Mouse (Mus musculus): ENCODE results near the gene Aifm3. TPM values are rescaled to one million over a fixed set of nuclear protein-coding genes. Genes with fewer than 3 reads are reported as not detected.
"Not testable (repeated sequence)": the region's sequence is repeated elsewhere in the genome, so short reads cannot be mapped to it uniquely, and the experiment has no call there.

Gene Aifm3
- polyA plus RNA-seq, 1 experiment from 2014 or later: 3.2 TPM

DNA sequence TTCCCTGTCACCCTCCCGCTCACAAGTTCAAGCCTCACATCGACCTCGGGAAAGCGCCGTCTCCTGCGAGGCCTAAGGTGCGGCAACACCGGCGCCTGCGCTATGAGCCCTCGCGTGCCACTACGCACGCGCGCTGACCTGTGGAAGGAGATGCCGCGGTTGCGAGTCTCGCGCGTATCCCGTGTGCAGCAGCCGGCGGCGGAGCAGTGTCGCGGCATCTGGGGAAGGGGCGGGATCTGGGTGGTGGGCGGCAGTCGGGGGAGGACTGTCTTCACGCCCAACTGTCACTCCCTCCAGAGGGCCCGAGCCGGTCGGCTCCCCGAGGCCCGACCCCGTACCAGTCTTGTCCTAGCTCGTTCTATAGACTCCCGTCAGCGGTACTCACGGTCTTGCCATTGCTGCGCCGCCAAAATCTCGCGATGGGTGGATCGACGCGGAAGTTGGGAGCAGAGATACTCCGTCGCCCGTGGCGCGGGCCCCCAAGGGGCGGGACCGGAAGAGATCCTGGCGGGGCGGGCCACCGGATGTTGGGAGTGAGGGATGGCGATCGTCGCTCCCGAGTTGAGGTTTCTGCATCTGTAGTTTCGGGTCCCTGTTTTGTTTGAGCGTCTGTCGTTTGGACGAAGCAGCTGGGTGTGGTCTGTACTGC is 41.4 kb downstream of the Aifm3 start, which contains the start of gene Thap7:
TSS of gene Thap7 (minus strand) at position 497 of the 649 bp plus-strand sequence.
- Histone ChIP-seq H3K27ac (peak within 1 kb of the TSS; percentile 72), H3K9me3 (no peaks in the 10 kb centered on the region), H3K4me2 (replicated peaks) (peak within 1 kb of the TSS; percentile 84), H3K4me3 (peak within 1 kb of the TSS; percentile 60), H3K4me1 (peaks cover 16% of the 10 kb centered on the region), H3K27me3 (replicated peaks) (no peaks in the 10 kb centered on the region), H3K9ac (peak within 1 kb of the TSS; percentile 79), H3K36me3 (peaks cover 32% of the 10 kb centered on the region)
- WGBS: under 1% methylated on average over 67 of the region's 67 CpGs
- peak; percentile 96 for ATAC-seq (ENCODE audit: low FRiP score, low read depth)

DNA sequence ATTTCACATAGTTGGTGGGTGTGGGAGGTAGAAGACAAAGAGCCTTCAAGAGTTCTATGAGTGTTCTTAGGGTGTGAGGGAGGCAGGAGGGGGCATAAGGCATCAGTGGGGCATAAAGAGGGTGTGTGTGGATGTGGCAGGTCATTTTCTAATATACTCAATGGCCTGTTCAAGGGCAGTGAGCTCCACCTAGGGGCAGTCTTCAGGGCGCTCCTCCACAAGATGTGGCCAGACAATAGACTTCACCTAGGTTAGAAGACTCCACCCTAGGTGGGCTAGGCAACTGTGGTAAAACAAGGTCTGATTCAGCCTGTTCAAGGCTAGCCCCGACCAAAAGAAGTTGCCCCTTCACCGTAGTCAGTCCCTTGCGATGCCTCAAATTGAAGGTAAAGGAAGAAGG is 42.9 kb downstream of the Aifm3 start:
- no peaks in the 10 kb centered on the region for H3K9me3 ChIP-seq
- peaks cover 16% of the 10 kb centered on the region for H3K4me1 ChIP-seq
- H3K36me3 ChIP-seq: peaks cover 17% of the 10 kb centered on the region
- H3K27me3 ChIP-seq (replicated peaks): no peaks in the 10 kb centered on the region
- no peak overlapping the region for H3K9ac ChIP-seq
- peak overlapping the region; percentile 84 for H3K4me2 ChIP-seq (replicated peaks)
- H3K4me3 ChIP-seq: no peak overlapping the region
- no peak overlapping the region for H3K27ac ChIP-seq
- 57% methylated on average over 4 of the region's 4 CpGs for WGBS
- ATAC-seq (ENCODE audit: low FRiP score, low read depth): no peak

DNA sequence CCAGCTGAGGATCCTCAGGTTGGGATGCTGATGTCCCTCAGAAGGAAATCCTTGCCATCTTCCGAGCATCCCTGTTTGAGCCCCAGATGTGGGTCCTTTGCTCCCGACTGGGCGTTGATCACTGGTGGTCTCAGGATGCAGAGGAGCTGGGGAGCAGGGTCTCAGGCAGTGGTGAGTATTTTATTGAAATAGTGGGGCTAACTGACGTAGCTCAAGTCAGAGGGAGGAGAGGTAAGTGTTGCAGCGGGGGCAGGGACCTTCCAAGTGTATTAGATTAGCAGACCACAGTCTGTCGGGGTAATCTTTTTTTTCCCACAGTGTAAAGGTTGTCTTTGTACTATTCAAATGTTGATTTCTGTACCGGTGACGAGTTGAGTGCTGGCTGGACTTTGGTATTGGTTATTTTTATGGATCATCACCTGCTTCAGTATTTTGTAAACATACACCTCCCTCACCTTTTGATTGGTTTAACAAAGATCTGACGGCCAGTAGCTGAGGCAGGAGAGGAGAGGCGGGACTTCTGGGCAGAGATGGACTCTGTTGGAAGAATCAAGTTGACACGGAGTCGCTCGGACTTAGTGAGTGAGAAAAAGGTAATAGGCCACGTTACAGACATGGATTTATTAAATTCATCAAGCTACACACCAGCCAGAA is 43.4 kb downstream of the Aifm3 start:
- Histone ChIP-seq H3K9me3 (no peaks in the 10 kb centered on the region), H3K4me1 (peaks cover 16% of the 10 kb centered on the region), H3K27me3 (replicated peaks) (no peaks in the 10 kb centered on the region), H3K4me2 (replicated peaks) (no peak overlapping the region), H3K36me3 (peaks cover 11% of the 10 kb centered on the region), H3K4me3 (no peak overlapping the region), H3K27ac (no peak overlapping the region), H3K9ac (no peak overlapping the region)
- ATAC-seq (ENCODE audit: low FRiP score, low read depth): no peak
- 71% methylated on average over 14 of the region's 14 CpGs for WGBS

DNA sequence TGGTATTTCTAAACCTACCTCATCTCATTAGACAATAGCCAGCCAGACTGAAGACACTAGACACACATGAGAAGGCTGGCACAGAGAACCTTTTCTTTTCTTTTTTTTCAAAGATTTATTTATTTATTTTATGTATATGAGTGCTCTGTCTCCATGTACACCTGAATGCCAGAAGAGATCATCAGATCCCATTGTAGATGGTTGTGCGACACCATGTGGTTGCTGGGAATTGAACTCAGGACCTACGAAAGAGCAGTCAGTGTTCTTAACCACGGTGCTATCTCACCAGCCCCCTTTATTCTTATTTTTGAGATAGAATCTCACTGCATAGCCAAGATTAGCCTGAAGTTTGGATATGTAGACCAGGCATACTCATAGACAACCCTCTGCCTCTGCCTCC is 47.2 kb downstream of the Aifm3 start:
- Histone ChIP-seq H3K27ac (no peak overlapping the region), H3K4me1 (peaks cover 4% of the 10 kb centered on the region; the same call in 1 of the 2 replicates), H3K4me3 (no peak overlapping the region), H3K9ac (no peak overlapping the region), H3K36me3 (no peaks in the 10 kb centered on the region), H3K4me2 (replicated peaks) (no peak overlapping the region), H3K27me3 (replicated peaks) (no peaks in the 10 kb centered on the region), H3K9me3 (no peaks in the 10 kb centered on the region)
- 92% methylated on average over 3 of the region's 3 CpGs for WGBS
- ATAC-seq (ENCODE audit: low FRiP score, low read depth): no peak

DNA sequence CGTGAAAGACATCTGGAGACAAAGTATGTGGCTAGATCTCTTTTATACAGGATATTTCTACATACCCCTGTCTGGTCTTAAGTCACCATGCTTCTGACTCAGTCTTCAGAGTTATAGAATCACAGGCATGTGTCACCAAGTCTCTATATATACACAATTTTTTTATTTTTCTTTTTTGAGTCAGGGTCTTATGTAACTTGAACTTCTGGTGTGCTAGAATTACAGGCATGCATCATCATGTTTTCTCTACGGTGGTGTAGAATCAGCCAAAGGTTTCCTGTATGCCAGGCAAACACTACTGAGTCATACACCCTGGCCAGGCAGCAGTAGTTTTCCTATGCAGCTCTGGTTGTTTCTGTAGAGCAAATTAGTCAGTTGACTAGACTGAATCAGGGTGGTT is 53.2 kb downstream of the Aifm3 start:
- Histone ChIP-seq H3K9ac (no peak overlapping the region), H3K4me2 (replicated peaks) (no peak overlapping the region), H3K9me3 (no peaks in the 10 kb centered on the region), H3K4me1 (no peaks in the 10 kb centered on the region), H3K27me3 (replicated peaks) (no peaks in the 10 kb centered on the region), H3K4me3 (no peak overlapping the region), H3K36me3 (no peaks in the 10 kb centered on the region), H3K27ac (no peak overlapping the region)
- no peak for ATAC-seq (ENCODE audit: low FRiP score, low read depth)
- 84% methylated on average over 2 of the region's 2 CpGs for WGBS

DNA sequence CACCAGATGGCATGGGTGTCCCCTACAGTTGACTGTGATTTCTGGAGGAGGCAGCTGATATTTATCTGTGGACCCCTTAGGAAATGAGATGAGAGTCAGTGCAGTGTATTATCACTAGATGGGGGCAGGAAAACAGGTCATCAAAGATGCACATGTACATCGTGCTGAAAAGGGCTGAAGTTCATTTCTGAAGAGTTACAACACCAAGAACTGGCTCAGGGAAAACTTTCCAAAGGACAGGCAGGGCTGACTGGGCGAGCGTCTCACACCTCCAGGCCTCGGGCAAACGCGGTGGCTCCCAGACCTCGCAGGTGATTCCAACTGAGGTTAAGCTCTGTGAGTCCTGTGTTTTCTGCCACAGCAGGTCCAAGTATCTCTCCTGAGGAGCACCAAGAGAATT is 63.4 kb downstream of the Aifm3 start:
- Histone ChIP-seq H3K4me1 (peaks cover 16% of the 10 kb centered on the region), H3K9ac (no peak overlapping the region), H3K4me2 (replicated peaks) (no peak overlapping the region), H3K27me3 (replicated peaks) (no peaks in the 10 kb centered on the region), H3K36me3 (no peaks in the 10 kb centered on the region), H3K4me3 (no peak overlapping the region), H3K9me3 (no peaks in the 10 kb centered on the region), H3K27ac (no peak overlapping the region)
- whole genome bisulfite sequencing: 83% methylated on average over 7 of the region's 7 CpGs
- ATAC-seq (ENCODE audit: low FRiP score, low read depth): no peak

DNA sequence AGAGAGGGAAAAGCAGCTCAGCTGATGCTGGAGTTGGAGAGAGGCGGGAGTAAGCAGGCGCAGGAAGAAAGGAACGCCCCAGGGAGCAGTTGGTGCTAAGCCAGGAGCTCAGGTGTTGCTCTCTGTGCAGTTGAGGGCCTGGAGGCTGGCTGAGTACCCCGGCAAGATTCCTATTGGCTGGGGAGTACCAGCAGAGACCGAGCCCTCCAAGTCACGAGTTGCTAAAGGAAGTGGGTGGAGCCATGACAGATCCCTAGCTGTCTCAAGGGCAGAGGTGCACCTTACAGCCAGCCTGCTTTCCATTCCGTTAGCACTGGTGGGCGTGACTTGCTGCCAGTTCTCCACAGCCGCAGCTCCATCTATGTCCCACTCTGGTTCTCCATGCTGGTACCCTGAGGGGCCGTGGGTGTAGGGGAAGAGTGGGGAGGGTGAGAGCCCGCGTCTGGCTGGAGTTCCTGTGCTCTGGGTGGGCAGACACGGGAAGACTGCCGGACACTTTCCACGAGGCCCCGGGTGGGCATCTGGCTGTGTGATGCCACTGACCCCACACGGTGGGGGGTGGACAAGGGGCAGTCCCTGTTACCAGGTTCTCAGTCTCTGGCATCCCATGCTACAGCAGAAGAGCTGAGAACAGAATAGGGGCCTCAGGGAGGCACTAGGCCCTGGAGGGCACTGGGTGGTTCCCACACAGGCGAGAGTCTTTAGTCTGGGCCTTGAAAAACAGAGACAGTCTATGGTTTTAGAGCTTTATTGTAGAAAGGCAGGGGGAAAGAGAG is 64.7 kb downstream of the Aifm3 start:
- Histone ChIP-seq H3K27me3 (replicated peaks) (peaks cover 4% of the 10 kb centered on the region; the same call in 1 of the 2 replicates), H3K4me3 (no peak overlapping the region), H3K4me2 (replicated peaks) (peak overlapping the region; percentile 52), H3K4me1 (peaks cover 28% of the 10 kb centered on the region), H3K36me3 (no peaks in the 10 kb centered on the region), H3K9me3 (no peaks in the 10 kb centered on the region), H3K9ac (peak overlapping the region; percentile 10; the same call in 1 of the 2 replicates), H3K27ac (no peak overlapping the region; the same call in 1 of the 2 replicates)
- 5% methylated on average over 18 of the region's 18 CpGs for WGBS
- peak; percentile 73 for ATAC-seq (ENCODE audit: low FRiP score, low read depth)

DNA sequence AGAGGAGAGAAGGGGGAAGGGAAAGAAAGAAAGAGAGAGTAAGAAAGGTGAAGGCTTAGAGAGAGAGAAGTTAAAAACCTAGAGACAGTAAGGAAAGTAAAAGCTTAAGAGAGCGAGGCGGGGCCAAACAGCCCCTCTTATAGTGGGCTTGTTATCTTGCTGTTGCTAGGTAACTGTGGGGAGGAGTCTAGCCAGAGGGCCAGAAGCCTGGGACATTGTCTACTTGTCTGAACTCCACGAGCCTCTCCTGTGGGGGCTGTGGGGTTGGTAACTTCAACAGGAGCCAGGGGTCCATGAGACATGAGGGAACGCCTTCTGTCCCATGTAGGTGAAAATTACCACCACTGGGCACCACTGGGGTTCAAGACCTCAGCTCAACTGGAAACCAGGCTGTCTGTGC is 65.3 kb downstream of the Aifm3 start:
- not testable (repeated sequence) for H3K9ac ChIP-seq; H3K9me3 ChIP-seq; H3K36me3 ChIP-seq; H3K27me3 ChIP-seq (replicated peaks); H3K27ac ChIP-seq; H3K4me3 ChIP-seq
- Histone ChIP-seq H3K4me1 (peaks cover 29% of the 10 kb centered on the region), H3K4me2 (replicated peaks) (peak overlapping the region; percentile 52)
- ATAC-seq (ENCODE audit: low FRiP score, low read depth): peak; percentile 37; the same call in 1 of the 2 replicates
- whole genome bisulfite sequencing: 8% methylated on average over 4 of the region's 4 CpGs

DNA sequence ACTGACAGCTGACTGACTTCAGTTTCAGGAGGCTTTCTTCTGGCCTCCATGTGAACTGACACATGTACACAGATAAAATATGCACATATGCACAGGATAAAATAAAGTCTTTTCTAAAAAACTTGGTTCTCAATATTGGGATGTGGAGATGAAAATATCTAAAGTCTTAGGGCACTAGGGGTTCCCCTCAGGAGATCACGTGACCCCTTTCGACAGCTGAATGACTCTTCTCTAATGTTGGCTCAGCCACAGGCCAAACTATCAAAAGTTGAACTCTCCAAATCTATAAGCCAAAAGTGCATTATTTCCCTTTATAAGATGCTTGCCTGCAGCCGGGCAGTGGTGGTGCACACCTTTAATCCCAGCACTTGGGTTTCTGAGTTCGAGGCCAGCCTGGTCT is 66.8 kb downstream of the Aifm3 start:
- Histone ChIP-seq H3K9ac (no peak overlapping the region), H3K4me3 (no peak overlapping the region), H3K27ac (no peak overlapping the region), H3K4me1 (peaks cover 37% of the 10 kb centered on the region), H3K36me3 (no peaks in the 10 kb centered on the region), H3K27me3 (replicated peaks) (peaks cover 13% of the 10 kb centered on the region), H3K4me2 (replicated peaks) (no peak overlapping the region), H3K9me3 (no peaks in the 10 kb centered on the region)
- WGBS: 84% methylated on average over 4 of the region's 4 CpGs
- no peak for ATAC-seq (ENCODE audit: low FRiP score, low read depth)

DNA sequence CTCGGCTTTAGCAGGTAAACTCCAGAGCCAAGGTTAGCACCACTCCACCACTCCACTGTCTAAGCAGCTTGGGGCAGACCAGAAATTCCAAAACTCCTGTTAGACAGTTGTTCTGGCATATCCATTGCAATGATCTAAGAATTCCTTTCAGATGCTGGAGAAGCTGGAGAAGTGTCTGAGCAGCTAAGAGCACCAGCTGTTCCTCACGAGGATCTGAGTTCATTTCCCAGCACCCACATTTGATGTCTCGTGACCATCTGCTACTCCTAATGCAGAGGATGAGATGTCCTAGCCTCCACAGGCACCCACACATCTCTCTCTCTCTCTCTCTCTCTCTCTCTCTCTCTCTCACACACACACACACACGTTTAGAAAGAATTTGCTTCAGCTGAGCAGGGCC is 67.5 kb downstream of the Aifm3 start:
- H3K4me1 ChIP-seq: peaks cover 44% of the 10 kb centered on the region
- WGBS: 63% methylated on average over 4 of the region's 4 CpGs
- no peak overlapping the region for H3K4me3 ChIP-seq

More for the DNA sequence above, 67.5 kb downstream of the Aifm3 start:
- ATAC-seq (ENCODE audit: low FRiP score, low read depth): no peak
- no peak overlapping the region for H3K27ac ChIP-seq
- H3K9ac ChIP-seq: no peak overlapping the region
- no peaks in the 10 kb centered on the region for H3K9me3 ChIP-seq
- no peak overlapping the region for H3K4me2 ChIP-seq (replicated peaks)
- no peaks in the 10 kb centered on the region for H3K36me3 ChIP-seq
- peaks cover 15% of the 10 kb centered on the region for H3K27me3 ChIP-seq (replicated peaks)

All from neural tube, embryonic 12.5 days (tissue).